Mouse (Mus musculus) lung, embryonic 14.5 days (tissue): ENCODE data around the gene Acp4. TPM values are rescaled to one million over a fixed set of nuclear protein-coding genes. Genes with fewer than 3 reads are reported as not detected.
"Not testable (repeated sequence)": the region's sequence is repeated elsewhere in the genome, so short reads cannot be mapped to it uniquely, and the experiment has no call there.

Experiments used
- ATAC-seq: fragments of 200-750 bp; cut with Nextera tagmentation; 2 replicates; pipeline ENCODE4 v1.8.0; 2017; ENCODE audit warnings: mild to moderate bottlenecking, moderate TSS enrichment, moderate library complexity; ENCODE audit not compliant: insufficient read depth
- DNase-seq: peaks from one replicate; pipeline ENCODE4 v3.0.0-alpha.2; 2015
- H3K27ac ChIP-seq: fragments of 300-500 bp; sonication (generic); 2 replicates; pipeline ENCODE4 v1.5.1; 2014; ENCODE audit warnings: low read depth, mild to moderate bottlenecking, moderate library complexity
- H3K27me3 ChIP-seq: fragments of 300-500 bp; sonication (generic); 2 replicates; pipeline ENCODE4 v1.6.1; 2014; ENCODE audit warnings: low read length, control low read depth; ENCODE audit not compliant: insufficient read depth
- H3K36me3 ChIP-seq: fragments of 300-500 bp; sonication (generic); 2 replicates; pipeline ENCODE4 v1.6.1; 2014; ENCODE audit warnings: control low read depth; ENCODE audit not compliant: insufficient read depth
- H3K4me1 ChIP-seq: fragments of 300-500 bp; sonication (generic); 2 replicates; pipeline ENCODE4 v1.6.1; 2014; ENCODE audit warnings: antibody characterized with exemption, control low read depth; ENCODE audit not compliant: insufficient read depth
- H3K4me2 ChIP-seq: fragments of 300-500 bp; sonication (generic); 2 replicates; pipeline ENCODE4 v1.6.1; 2014; ENCODE audit warnings: mild to moderate bottlenecking
- H3K4me3 ChIP-seq: fragments of 300-500 bp; sonication (generic); 2 replicates; pipeline ENCODE4 v1.5.1; 2014; ENCODE audit warnings: low read depth, low read length
- H3K9ac ChIP-seq: fragments of 300-500 bp; sonication (generic); 2 replicates; pipeline ENCODE4 v1.6.1; 2014
- H3K9me3 ChIP-seq: fragments of 300-500 bp; sonication (generic); 2 replicates; pipeline ENCODE4 v1.6.1; 2016; ENCODE audit warnings: low read depth, low read length, control low read depth
- CTCF ChIP-seq: IDR thresholded peaks from 2 replicates; pipeline ENCODE4 v1.5.1; 2016; ENCODE audit warnings: antibody characterized with exemption, low read depth
- WGBS: fragments of 180-500 bp; shearing (Covaris S2); extraction: QIAGEN DNeasy Blood & Tissue Kit; methylation state at CpG from one replicate; pipeline ENCODE4 v1.1.7; 2014; 5-methylcytosine and 5-hydroxymethylcytosine counted together
- polyA plus RNA-seq: library from polyadenylated mRNA; unstranded; fragments of >200 nt; fragmentation: Nextera tagmentation; extraction: Ambion mirVana; gene quantifications from 2 replicates; pipeline ENCODE4 v1.2.1, GENCODE M21; 2014

The Acp4 gene
- polyA plus RNA-seq, 1 experiment from 2014 or later, result 0.11 TPM

GRCm38 (mm10) chr7:44235909-44236308, 21.3 kb downstream of the Acp4 start, which contains the start of gene Gm36864:
TSS of gene Gm36864 (plus strand) at chr7:44236177.
- H3K4me3 ChIP-seq, result no peak within 1 kb of the TSS
- no peak within 1 kb of the TSS for H3K27ac ChIP-seq
- no peak within 1 kb of the TSS for H3K9ac ChIP-seq
- no peaks in the 10 kb centered on the region for H3K36me3 ChIP-seq
- no peak for DNase-seq
- ATAC-seq, result no peak
- no peaks in the 10 kb centered on the region for H3K4me1 ChIP-seq
- H3K4me2 ChIP-seq, result no peak within 1 kb of the TSS
- WGBS, result 61% methylated on average over 3 of the region's 3 CpGs
- TF ChIP-seq CTCF, result no peak
- no peaks in the 10 kb centered on the region for H3K9me3 ChIP-seq
- H3K27me3 ChIP-seq, result no peaks in the 10 kb centered on the region

- Histone ChIP-seq H3K27me3 (no peaks in the 10 kb centered on the region), H3K36me3 (no peaks in the 10 kb centered on the region), H3K9ac (no peak within 1 kb of the TSS), H3K4me1 (no peaks in the 10 kb centered on the region), H3K27ac (no peak within 1 kb of the TSS), H3K4me3 (no peak within 1 kb of the TSS), H3K9me3 (no peaks in the 10 kb centered on the region), H3K4me2 (no peak within 1 kb of the TSS)
- DNase-seq (no peak), ATAC-seq (no peak)
- 44% methylated on average over 1 of the region's 1 CpGs for WGBS
- TF ChIP-seq CTCF, result no peak
Measured at GRCm38 (mm10) chr7:44225076-44225475, 32.1 kb downstream of the Acp4 start, which contains the start of gene Klk1. TSS of gene Klk1 (plus strand) at chr7:44225360.

- not testable (repeated sequence) for H3K4me1 ChIP-seq, H3K9me3 ChIP-seq, H3K4me3 ChIP-seq, H3K4me2 ChIP-seq, ATAC-seq, H3K27ac ChIP-seq, H3K36me3 ChIP-seq, H3K27me3 ChIP-seq, DNase-seq, H3K9ac ChIP-seq
- WGBS, result 60% methylated on average over 6 of the region's 6 CpGs
Measured at GRCm38 (mm10) chr7:44222335-44222734, 34.8 kb downstream of the Acp4 start.

GRCm38 (mm10) chr7:44221601-44222000, 35.6 kb downstream of the Acp4 start:
- H3K4me3 ChIP-seq, H3K27me3 ChIP-seq, H3K9me3 ChIP-seq, H3K36me3 ChIP-seq, DNase-seq, ATAC-seq, H3K9ac ChIP-seq, H3K27ac ChIP-seq, H3K4me2 ChIP-seq, H3K4me1 ChIP-seq: not testable (repeated sequence)
- 64% methylated on average over 8 of the region's 10 CpGs for WGBS

- no peaks in the 10 kb centered on the region for H3K4me1 ChIP-seq
- DNase-seq (no peak), ATAC-seq (no peak)
- H3K4me3 ChIP-seq, result no peak within 1 kb of the TSS
- no peak within 1 kb of the TSS for H3K4me2 ChIP-seq
- H3K9ac ChIP-seq, result no peak within 1 kb of the TSS
- no peaks in the 10 kb centered on the region for H3K36me3 ChIP-seq
- no peak within 1 kb of the TSS for H3K27ac ChIP-seq
- no peak for TF ChIP-seq CTCF
- H3K27me3 ChIP-seq, result no peaks in the 10 kb centered on the region
- 72% methylated on average over 1 of the region's 1 CpGs for WGBS
- no peaks in the 10 kb centered on the region for H3K9me3 ChIP-seq
Measured at GRCm38 (mm10) chr7:44215645-44216044, 41.5 kb downstream of the Acp4 start, which contains the start of gene Klk1b5. TSS of gene Klk1b5 (plus strand) at chr7:44215945.

GRCm38 (mm10) chr7:44208307-44208706, 48.9 kb downstream of the Acp4 start:
- Histone ChIP-seq H3K27ac (no peak overlapping the region), H3K9ac (no peak overlapping the region), H3K27me3 (no peaks in the 10 kb centered on the region), H3K4me3 (no peak overlapping the region), H3K4me1 (no peaks in the 10 kb centered on the region), H3K4me2 (no peak overlapping the region), H3K9me3 (no peaks in the 10 kb centered on the region), H3K36me3 (no peaks in the 10 kb centered on the region)
- no peak for ATAC-seq
- TF ChIP-seq CTCF, result no peak
- no peak for DNase-seq
- WGBS, result 74% methylated on average over 3 of the region's 3 CpGs

- not testable (repeated sequence) for H3K9ac ChIP-seq, H3K27ac ChIP-seq, ATAC-seq, H3K27me3 ChIP-seq, H3K9me3 ChIP-seq, H3K36me3 ChIP-seq, H3K4me2 ChIP-seq, H3K4me3 ChIP-seq, DNase-seq, H3K4me1 ChIP-seq
- 32% methylated on average over 3 of the region's 3 CpGs for WGBS
Measured at GRCm38 (mm10) chr7:44207135-44207534, 50.0 kb downstream of the Acp4 start, which contains the start of gene Klk1b4. TSS of gene Klk1b4 (plus strand) at chr7:44207435.

Other genes starting within 250 kb of the Acp4 start
- gene Klk1b26, start 245.2 kb downstream of the Acp4 start, polyA plus RNA-seq, result not detected in 2 replicates
- gene Klk1b27, start 205.1 kb downstream of the Acp4 start, polyA plus RNA-seq, result not detected in 2 replicates
- gene Klk1b21, start 155.1 kb downstream of the Acp4 start, polyA plus RNA-seq, result not detected in 2 replicates
- gene Klk1b22, start 144.7 kb downstream of the Acp4 start, polyA plus RNA-seq, result not detected in 2 replicates
- not detected in 2 replicates for gene Klk1b16, start 120.6 kb downstream of the Acp4 start, polyA plus RNA-seq
- gene Klk1b24, start 69.1 kb downstream of the Acp4 start, polyA plus RNA-seq, result not detected in 2 replicates
- not detected in 2 replicates for gene Klk1b3, start 59.2 kb downstream of the Acp4 start, polyA plus RNA-seq
- not detected in 2 replicates for gene Klk1b4, start 49.9 kb downstream of the Acp4 start, polyA plus RNA-seq
- gene Klk1b5, start 41.4 kb downstream of the Acp4 start, polyA plus RNA-seq, result not detected in 2 replicates
- 0.20 and 0.26 TPM in 2 replicates for gene Klk1, start 32.0 kb downstream of the Acp4 start, polyA plus RNA-seq
- gene Gm36864, start 21.2 kb downstream of the Acp4 start, polyA plus RNA-seq, result not detected in 2 replicates
- 0.96 and 1.5 TPM in 2 replicates for gene 1700028J19Rik, start 10.7 kb downstream of the Acp4 start, polyA plus RNA-seq
- 142 and 146 TPM in 2 replicates for gene 2410002F23Rik, start 10.7 kb downstream of the Acp4 start, polyA plus RNA-seq
- not detected in 2 replicates for gene Gm15517, start 4.1 kb upstream of the Acp4 start, polyA plus RNA-seq
- gene Clec11a, start 49.5 kb upstream of the Acp4 start, polyA plus RNA-seq, result 1.8 TPM in 2 replicates
- gene Shank1, start 52.9 kb upstream of the Acp4 start, polyA plus RNA-seq, result 1.3 and 1.6 TPM in 2 replicates
- gene Syt3, start 126.7 kb upstream of the Acp4 start, polyA plus RNA-seq, result 2.0 and 2.9 TPM in 2 replicates
- 0.71 and 1.2 TPM in 2 replicates for gene 1700008O03Rik, start 128.4 kb upstream of the Acp4 start, polyA plus RNA-seq
- gene Lrrc4b, start 171.6 kb upstream of the Acp4 start, polyA plus RNA-seq, result 1.5 TPM in 2 replicates
- gene Aspdh, start 208.0 kb upstream of the Acp4 start, polyA plus RNA-seq, result 0.28 TPM in 1 of 2 replicates, not detected in the other
- 82.7 and 87.6 TPM in 2 replicates for gene Josd2, start 210.6 kb upstream of the Acp4 start, polyA plus RNA-seq
- 122 and 133 TPM in 2 replicates for gene Emc10, start 239.2 kb upstream of the Acp4 start, polyA plus RNA-seq
- gene Fam71e1, start 239.2 kb upstream of the Acp4 start, polyA plus RNA-seq, result 9.1 and 11.3 TPM in 2 replicates